Mouse (Mus musculus): Measurements from ENCODE around the gene 2010111I01Rik.

- TF ChIP-seq CTCF (IDR thresholded peaks at IDR 0.05; ENCODE audit: borderline replicate concordance, insufficient read depth, low read length) (no peak), POLR2A (IDR thresholded peaks at IDR 0.05; ENCODE audit: low read depth, low read length) (no peak)
These were observed 128.9 kb downstream of the 2010111I01Rik start for GRCm38 (mm10) chr13:63093636-63094035.

Data from embryonic fibroblast, embryonic 13.5 days (primary cell).